Mouse (Mus musculus) MEL (cell line): ENCODE data around the gene Trank1.

Experiments
- CTCF ChIP-seq, 3 experiments: IDR thresholded peaks in 2 of 3; conservative IDR thresholded peaks in 1 of 3; 2 replicates each; pipeline ENCODE4 v1.5.1; 2011 to 2012; ENCODE audit warnings: low read length in 3 of 3, low read depth in 2 of 3, mild to moderate bottlenecking in 2 of 3, improper control_type of control experiment in 1 of 3, inconsistent platforms in 1 of 3, mixed read lengths in 1 of 3, moderate library complexity in 1 of 3; ENCODE audit not compliant: control insufficient read depth in 1 of 3, insufficient read depth in 1 of 3, poor library complexity in 1 of 3, severe bottlenecking in 1 of 3
- GABPA ChIP-seq: IDR thresholded peaks from 2 replicates; pipeline ENCODE4 v1.6.1; 2012; ENCODE audit warnings: low read depth, mild to moderate bottlenecking, inconsistent platforms, low read length, improper control_type of control experiment, moderate library complexity
- MAZ ChIP-seq: IDR thresholded peaks from 2 replicates; pipeline ENCODE4 v1.6.1; 2012; ENCODE audit warnings: low read depth, mild to moderate bottlenecking, inconsistent platforms, low read length, improper control_type of control experiment
- NRF1 ChIP-seq: IDR thresholded peaks from 2 replicates; pipeline ENCODE4 v1.6.1; 2014; ENCODE audit warnings: low read depth, mild to moderate bottlenecking, inconsistent platforms, low read length, improper control_type of control experiment, moderate library complexity; ENCODE audit not compliant: poor library complexity, insufficient read depth, severe bottlenecking
- POLR2A ChIP-seq, 2 experiments: IDR thresholded peaks; 2 replicates each; pipeline ENCODE4 v1.6.1; 2011 to 2012; ENCODE audit warnings: low read length in 2 of 2, mild to moderate bottlenecking in 2 of 2, control low read depth in 1 of 2, improper control_type of control experiment in 1 of 2, low read depth in 1 of 2, moderate library complexity in 1 of 2; ENCODE audit not compliant: control insufficient read depth in 1 of 2, insufficient read depth in 1 of 2, poor library complexity in 1 of 2
- POLR2AphosphoS2 ChIP-seq: IDR thresholded peaks from 2 replicates; pipeline ENCODE4 v1.6.1; 2011; ENCODE audit warnings: low read length, improper control_type of control experiment
- USF2 ChIP-seq, 2 experiments: IDR thresholded peaks; 2 replicates each; pipeline ENCODE4 v1.6.1; 2011 to 2012; ENCODE audit warnings: improper control_type of control experiment in 2 of 2, low read length in 2 of 2, borderline replicate concordance in 1 of 2, inconsistent platforms in 1 of 2, low read depth in 1 of 2, mild to moderate bottlenecking in 1 of 2; ENCODE audit not compliant: insufficient read depth in 1 of 2
- ZKSCAN1 ChIP-seq: IDR thresholded peaks from 2 replicates; pipeline ENCODE4 v1.6.1; 2012; ENCODE audit warnings: low read depth, mild to moderate bottlenecking, inconsistent platforms, low read length, improper control_type of control experiment, moderate library complexity
- ZMIZ1 ChIP-seq: IDR thresholded peaks from 2 replicates; pipeline ENCODE4 v1.6.1; 2012; ENCODE audit warnings: low read depth, mild to moderate bottlenecking, inconsistent platforms, low read length, improper control_type of control experiment, moderate library complexity
- ZNF384 ChIP-seq: IDR thresholded peaks from 2 replicates; pipeline ENCODE4 v1.6.1; 2012; ENCODE audit warnings: low read depth, mild to moderate bottlenecking, inconsistent platforms, low read length, improper control_type of control experiment

DNA sequence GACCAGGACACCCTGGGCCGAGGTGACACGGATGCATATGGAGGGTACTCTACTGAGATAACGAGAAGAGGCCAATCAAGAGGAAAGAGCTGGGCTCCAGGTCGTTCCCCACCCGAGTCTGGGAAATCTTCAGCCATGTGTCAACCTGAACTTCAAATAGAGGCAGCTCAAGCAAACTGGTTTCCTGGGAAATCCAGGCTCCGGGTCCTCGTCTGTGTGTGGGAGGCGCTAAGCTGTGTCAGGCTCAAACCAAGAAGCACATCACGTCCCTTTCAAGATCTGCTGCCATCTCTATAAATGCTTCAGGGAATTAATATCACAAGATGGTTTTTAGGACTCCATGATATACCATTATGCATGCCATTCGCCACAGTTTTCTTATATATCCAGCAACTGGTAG, 96.9 kb downstream of the Trank1 start:
- TF ChIP-seq ZNF384 (no peak), ZKSCAN1 (no peak), POLR2A (IDR thresholded peaks at IDR 0.05; ENCODE audit: control insufficient read depth in 1 of 2, insufficient read depth in 1 of 2, low read depth in 1 of 2, low read length in 2 of 2, poor library complexity in 1 of 2) (no peak), CTCF (IDR thresholded peaks at IDR 0.05 in 2 of 3, conservative IDR thresholded peaks at IDR 0.05 in 1 of 3; ENCODE audit: control insufficient read depth in 1 of 3, insufficient read depth in 1 of 3, low read depth in 2 of 3, low read length in 3 of 3, poor library complexity in 1 of 3, severe bottlenecking in 1 of 3) (no peak), ZMIZ1 (no peak), MAZ (no peak), POLR2AphosphoS2 (no peak), NRF1 (no peak), USF2 (IDR thresholded peaks at IDR 0.05; ENCODE audit: borderline replicate concordance in 1 of 2, insufficient read depth in 1 of 2, low read depth in 1 of 2, low read length in 2 of 2) (no peak), GABPA (no peak)
